Mouse (Mus musculus) cerebellum, adult 2 months (tissue): ENCODE measurements around the gene Vegfa.

ENCODE experiments used
- CTCF ChIP-seq: fragments of 200-500 bp; IDR thresholded peaks from 2 replicates; pipeline ENCODE4 v1.5.1; 2011; ENCODE audit warnings: low read depth, mild to moderate bottlenecking, control low read depth, low read length, moderate library complexity, borderline replicate concordance; ENCODE audit not compliant: insufficient read depth
- POLR2A ChIP-seq: fragments of 200-500 bp; IDR thresholded peaks from 2 replicates; pipeline ENCODE4 v1.6.1; 2011; ENCODE audit warnings: low read length, control low read depth, borderline replicate concordance; ENCODE audit not compliant: insufficient read depth

DNA sequence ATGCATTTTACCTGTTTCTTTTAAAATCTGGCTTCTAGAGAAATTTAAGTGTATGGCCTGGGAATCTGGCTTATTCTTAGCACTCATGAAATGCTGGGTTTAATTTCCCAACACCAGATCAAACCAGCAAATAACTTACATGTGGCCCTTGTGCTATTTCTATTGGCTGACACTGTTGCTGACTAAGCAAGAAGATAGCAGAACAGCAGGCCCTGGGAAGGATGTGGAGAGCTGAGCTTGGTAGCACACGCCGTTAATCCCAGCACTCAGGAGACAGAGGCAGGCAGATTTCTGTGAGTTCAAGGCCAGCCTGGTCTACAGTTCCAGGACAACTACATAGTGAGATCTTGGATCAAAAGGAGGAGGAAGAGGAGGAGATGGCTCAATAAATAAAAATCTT is 17.2 kb downstream of the Vegfa start:
- no peak for TF ChIP-seq CTCF
- no peak for TF ChIP-seq POLR2A
